Mouse (Mus musculus) embryonic facial prominence, embryonic 12.5 days (tissue): ENCODE measurements at regions not wholly inside any gene's neighbourhood (a gene's known extent, or its start where the extent isn't known, plus 50 kb on each side); places are given as distances from the start of the nearest gene placed in this dataset.

Source experiments
- ATAC-seq: fragments of 200-750 bp; cut with Nextera tagmentation; 2 replicates; pipeline ENCODE4 v1.8.0; 2017; ENCODE audit not compliant: insufficient number of reproducible peaks, insufficient read depth, low FRiP score, low TSS enrichment
- H3K27ac ChIP-seq: fragments of 300-500 bp; sonication (generic); 2 replicates; pipeline ENCODE4 v1.5.1; 2016; ENCODE audit warnings: mild to moderate bottlenecking
- H3K27me3 ChIP-seq: fragments of 300-500 bp; sonication (generic); 2 replicates; pipeline ENCODE4 v1.6.1; 2016; ENCODE audit warnings: mild to moderate bottlenecking, moderate library complexity
- H3K36me3 ChIP-seq: fragments of 300-500 bp; sonication (generic); 2 replicates; pipeline ENCODE4 v1.6.1; 2016; ENCODE audit warnings: mild to moderate bottlenecking
- H3K4me1 ChIP-seq: fragments of 300-500 bp; sonication (generic); 2 replicates; pipeline ENCODE4 v1.6.1; 2016
- H3K4me2 ChIP-seq: fragments of 300-500 bp; sonication (generic); replicated peaks from 2 replicates; pipeline ENCODE4 v1.6.1; 2016; ENCODE audit warnings: mild to moderate bottlenecking, moderate library complexity
- H3K4me3 ChIP-seq: fragments of 300-500 bp; sonication (generic); 2 replicates; pipeline ENCODE4 v1.5.1; 2016; ENCODE audit warnings: mild to moderate bottlenecking
- H3K9ac ChIP-seq: fragments of 300-500 bp; sonication (generic); 2 replicates; pipeline ENCODE4 v1.6.1; 2016; ENCODE audit warnings: mild to moderate bottlenecking, moderate library complexity
- H3K9me3 ChIP-seq: fragments of 300-500 bp; sonication (generic); 2 replicates; pipeline ENCODE4 v1.6.1; 2016; ENCODE audit warnings: mild to moderate bottlenecking, moderate library complexity
- WGBS: fragments of 180-500 bp; shearing (Covaris S2); methylation state at CpG from one replicate; pipeline ENCODE4 v1.1.7; 2016; 5-methylcytosine and 5-hydroxymethylcytosine counted together

DNA sequence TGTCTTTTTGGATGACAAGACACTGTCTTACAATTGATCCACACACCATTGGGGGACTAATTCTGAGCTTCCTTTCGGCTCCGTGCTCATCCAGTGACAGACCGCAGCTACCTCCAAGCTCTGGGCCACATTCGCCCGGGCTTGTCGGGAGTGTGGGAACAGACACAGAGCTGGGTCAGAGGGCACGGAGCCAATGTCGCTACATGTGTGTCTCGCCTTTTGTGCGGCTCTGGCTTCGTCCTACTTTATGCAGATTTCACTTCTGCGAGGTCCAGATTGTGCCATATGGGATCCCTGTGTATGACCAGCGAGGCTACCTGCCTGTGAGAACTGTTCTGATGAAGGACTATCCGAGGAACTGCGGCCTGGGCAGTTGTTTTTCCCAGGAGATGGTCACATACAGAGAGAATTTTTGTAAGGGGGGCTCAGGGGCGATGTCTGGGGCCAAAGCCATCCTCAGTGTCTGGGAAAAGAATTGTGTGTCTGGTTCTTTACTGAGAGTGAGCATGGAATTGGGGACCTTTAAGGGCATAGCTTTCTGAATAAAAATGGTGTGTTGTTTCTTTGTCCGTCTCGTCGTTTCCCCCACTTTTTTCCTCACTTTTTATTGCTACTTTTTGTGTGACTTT, 182.6 kb downstream of the Tmem161b start:
- Histone ChIP-seq H3K4me2 (no peak overlapping the region), H3K9me3 (no peaks in the 10 kb centered on the region; the same call in 1 of the 2 replicates), H3K27me3 (no peaks in the 10 kb centered on the region), H3K9ac (no peak overlapping the region), H3K4me3 (no peak overlapping the region), H3K27ac (no peak overlapping the region), H3K4me1 (no peaks in the 10 kb centered on the region), H3K36me3 (no peaks in the 10 kb centered on the region)
- 0 out of 2 replicates have a peak, but pooled peaks have one; percentile 52 for ATAC-seq
- 63% methylated on average over 19 of the region's 19 CpGs for WGBS

DNA sequence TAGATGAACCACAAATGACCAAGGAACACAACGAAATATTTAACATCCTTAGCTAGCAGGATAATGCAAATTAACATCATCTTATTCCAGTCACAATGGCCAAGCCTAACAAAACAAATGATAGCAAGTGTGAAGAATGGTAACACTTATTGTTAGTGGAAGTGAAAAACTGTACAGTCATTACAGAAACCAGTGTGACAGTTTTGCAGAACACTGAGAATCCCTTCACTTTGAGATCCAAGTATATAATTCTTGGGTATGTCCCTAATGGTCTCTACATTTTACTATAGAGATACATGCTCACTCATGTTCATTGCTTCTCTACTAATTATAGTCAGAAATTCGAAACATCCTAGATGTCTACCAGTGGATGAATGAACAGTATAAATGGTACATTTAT, 212.3 kb downstream of the Tmem161b start:
- H3K27ac ChIP-seq = no peak overlapping the region
- H3K9ac ChIP-seq = no peak overlapping the region
- no peaks in the 10 kb centered on the region for H3K4me1 ChIP-seq
- no peaks in the 10 kb centered on the region for H3K36me3 ChIP-seq
- H3K9me3 ChIP-seq = no peaks in the 10 kb centered on the region
- H3K4me2 ChIP-seq = no peak overlapping the region
- no peaks in the 10 kb centered on the region for H3K27me3 ChIP-seq
- ATAC-seq = no peak
- no peak overlapping the region for H3K4me3 ChIP-seq
- 73% methylated on average over 2 of the region's 2 CpGs for WGBS

GRCm38 (mm10) chr13:84437586-84438443, 215.7 kb downstream of the Tmem161b start:
- no peak overlapping the region for H3K9ac ChIP-seq
- H3K4me3 ChIP-seq = no peak overlapping the region
- H3K9me3 ChIP-seq = no peaks in the 10 kb centered on the region
- no peaks in the 10 kb centered on the region for H3K27me3 ChIP-seq
- no peaks in the 10 kb centered on the region for H3K4me1 ChIP-seq
- H3K36me3 ChIP-seq = no peaks in the 10 kb centered on the region
- H3K27ac ChIP-seq = no peak overlapping the region
- H3K4me2 ChIP-seq = no peak overlapping the region
- 70% methylated on average over 5 of the region's 5 CpGs for WGBS
- ATAC-seq = no peak

DNA sequence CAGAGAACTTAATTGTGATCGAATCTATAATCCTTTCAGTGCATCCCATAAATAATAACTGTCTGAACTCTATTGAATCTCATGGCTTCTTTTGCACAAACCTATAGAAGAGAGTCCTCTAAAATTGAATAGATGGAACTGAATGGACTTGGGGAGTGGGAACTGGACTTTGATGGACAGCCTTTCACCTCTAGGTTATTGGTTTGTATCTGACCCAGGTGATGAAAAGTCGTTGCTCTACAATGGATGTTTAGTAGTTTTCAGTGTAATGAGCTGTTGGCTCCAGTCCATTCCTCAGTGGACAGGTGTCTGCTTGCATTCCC, 216.3 kb downstream of the Tmem161b start:
- H3K4me1 ChIP-seq = no peaks in the 10 kb centered on the region
- no peaks in the 10 kb centered on the region for H3K9me3 ChIP-seq
- 77% methylated on average over 2 of the region's 2 CpGs for WGBS
- no peak overlapping the region for H3K4me3 ChIP-seq
- no peak overlapping the region for H3K9ac ChIP-seq
- H3K36me3 ChIP-seq = no peaks in the 10 kb centered on the region
- H3K27ac ChIP-seq = no peak overlapping the region
- H3K27me3 ChIP-seq = no peaks in the 10 kb centered on the region
- no peak for ATAC-seq
- H3K4me2 ChIP-seq = no peak overlapping the region

GRCm38 (mm10) chr13:84448514-84448913, 226.4 kb downstream of the Tmem161b start:
- Histone ChIP-seq H3K4me3 (no peak overlapping the region), H3K4me1 (no peaks in the 10 kb centered on the region), H3K4me2 (no peak overlapping the region), H3K27me3 (no peaks in the 10 kb centered on the region), H3K27ac (no peak overlapping the region), H3K9ac (no peak overlapping the region), H3K36me3 (no peaks in the 10 kb centered on the region), H3K9me3 (no peaks in the 10 kb centered on the region)
- ATAC-seq = no peak
- 73% methylated on average over 2 of the region's 2 CpGs for WGBS

GRCm38 (mm10) chr13:84449001-84449551, 227.0 kb downstream of the Tmem161b start:
- no peak overlapping the region for H3K4me2 ChIP-seq
- WGBS = 25% methylated on average over 6 of the region's 6 CpGs
- H3K4me3 ChIP-seq = no peak overlapping the region
- H3K27me3 ChIP-seq = no peaks in the 10 kb centered on the region
- no peaks in the 10 kb centered on the region for H3K9me3 ChIP-seq
- H3K27ac ChIP-seq = no peak overlapping the region
- no peaks in the 10 kb centered on the region for H3K36me3 ChIP-seq
- no peak overlapping the region for H3K9ac ChIP-seq
- no peaks in the 10 kb centered on the region for H3K4me1 ChIP-seq
- ATAC-seq = 0 out of 2 replicates have a peak, but pooled peaks have one; percentile 52
